Mouse (Mus musculus) heart, embryonic 14.5 days (tissue): ENCODE measurements around the gene Syngr2. TPM values are rescaled to one million over a fixed set of nuclear protein-coding genes. Genes with fewer than 3 reads are reported as not detected.

Source experiments
- ATAC-seq: fragments of 200-750 bp; cut with Nextera tagmentation; 2 replicates; pipeline ENCODE4 v1.8.0; 2017; ENCODE audit warnings: low read depth, moderate TSS enrichment; ENCODE audit not compliant: insufficient number of reproducible peaks, insufficient read depth, low FRiP score
- H3K27ac ChIP-seq, 2 experiments: fragments of 200-500 bp in 1 of 2; fragments of 300-500 bp in 1 of 2; sonication (generic) in 1 of 2; replicated peaks in 1 of 2; 2 replicates each; pipeline ENCODE4 v1.5.1; 2012 to 2014; ENCODE audit warnings: low read depth in 2 of 2, low read length in 2 of 2, control low read depth in 1 of 2, mild to moderate bottlenecking in 1 of 2, mixed read lengths in 1 of 2; ENCODE audit not compliant: control insufficient read depth in 1 of 2, insufficient read depth in 1 of 2
- H3K27me3 ChIP-seq: fragments of 300-500 bp; sonication (generic); 2 replicates; pipeline ENCODE4 v1.6.1; 2014; ENCODE audit warnings: mild to moderate bottlenecking, low read length, control low read depth; ENCODE audit not compliant: control insufficient read depth, insufficient read depth
- H3K36me3 ChIP-seq: fragments of 300-500 bp; sonication (generic); 2 replicates; pipeline ENCODE4 v1.6.1; 2014; ENCODE audit warnings: mild to moderate bottlenecking, control low read depth, low read length, mixed read lengths; ENCODE audit not compliant: control insufficient read depth, insufficient read depth
- H3K4me1 ChIP-seq, 2 experiments: fragments of 200-500 bp in 1 of 2; fragments of 300-500 bp in 1 of 2; sonication (generic) in 1 of 2; 2 replicates each; pipeline ENCODE4 v1.6.1; 2012 to 2014; ENCODE audit warnings: low read length in 2 of 2, control low read depth in 1 of 2, mixed read lengths in 1 of 2; ENCODE audit not compliant: control insufficient read depth in 2 of 2, insufficient read depth in 2 of 2
- H3K4me2 ChIP-seq: fragments of 300-500 bp; sonication (generic); 2 replicates; pipeline ENCODE4 v1.6.1; 2014; ENCODE audit warnings: mild to moderate bottlenecking, low read length
- H3K4me3 ChIP-seq, 2 experiments: fragments of 200-500 bp in 1 of 2; fragments of 300-500 bp in 1 of 2; sonication (generic) in 1 of 2; 2 replicates each; pipeline ENCODE4 v1.5.1; 2012 to 2014; ENCODE audit warnings: low read length in 2 of 2, mild to moderate bottlenecking in 2 of 2, control low read depth in 1 of 2, low read depth in 1 of 2, moderate library complexity in 1 of 2; ENCODE audit not compliant: control insufficient read depth in 1 of 2, insufficient read depth in 1 of 2
- H3K9ac ChIP-seq: fragments of 300-500 bp; sonication (generic); 2 replicates; pipeline ENCODE4 v1.6.1; 2014; ENCODE audit warnings: mild to moderate bottlenecking, low read length
- H3K9me3 ChIP-seq: fragments of 300-500 bp; sonication (generic); 2 replicates; pipeline ENCODE4 v1.6.1; 2016; ENCODE audit warnings: low read length, control low read depth; ENCODE audit not compliant: control insufficient read depth
- WGBS: fragments of 180-500 bp; shearing (Covaris S2); extraction: QIAGEN DNeasy Blood & Tissue Kit; methylation state at CpG from one replicate; pipeline ENCODE4 v1.1.7; 2014; 5-methylcytosine and 5-hydroxymethylcytosine counted together
- polyA plus RNA-seq: library from polyadenylated mRNA; unstranded; fragments of >200 nt; fragmentation: Nextera tagmentation; extraction: Ambion mirVana; gene quantifications from 2 replicates; pipeline ENCODE4 v1.2.1, GENCODE M21; 2014

Syngr2 gene
- polyA plus RNA-seq, 1 experiment from 2014 or later, result 102 TPM

DNA sequence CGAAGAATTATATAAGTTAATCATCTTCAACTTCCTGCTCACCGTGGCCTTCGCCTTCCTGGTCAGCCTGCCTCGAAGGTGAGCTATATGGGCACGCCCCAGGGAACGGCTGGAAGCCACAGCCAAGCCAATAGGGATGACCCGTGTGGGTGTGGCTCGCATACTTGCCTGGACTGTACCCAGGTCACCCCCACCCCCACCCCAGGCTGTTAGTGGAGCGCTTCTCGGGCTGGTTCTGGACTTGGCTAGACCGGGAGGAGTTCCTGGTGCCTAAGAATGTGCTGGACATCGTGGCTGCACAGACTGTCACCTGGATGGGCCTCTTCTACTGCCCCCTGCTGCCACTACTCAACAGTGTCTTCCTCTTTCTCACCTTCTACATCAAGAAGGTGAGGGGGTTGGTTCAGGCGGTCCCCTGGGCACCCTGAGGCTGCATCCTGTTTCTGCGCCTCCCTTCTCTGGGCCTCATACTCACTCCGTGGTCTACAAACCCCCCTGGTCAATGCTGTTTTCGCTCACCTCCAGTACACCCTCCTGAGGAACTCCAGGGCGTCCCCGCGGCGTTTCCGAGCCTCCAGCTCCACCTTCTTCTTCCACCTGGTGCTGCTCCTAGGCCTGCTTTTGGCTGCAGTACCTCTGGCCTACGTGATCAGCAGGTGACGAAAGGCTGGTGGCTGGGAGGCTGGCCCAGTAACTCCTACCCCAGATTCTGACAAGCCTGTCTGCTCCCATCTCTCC is 18.6 kb upstream of the Syngr2 start:
- no peak overlapping the region for H3K27ac ChIP-seq
- peaks cover 5 to 10% of the 10 kb centered on the region in 2 experiments; a peak in 3 of 4 replicates for H3K4me1 ChIP-seq
- H3K36me3 ChIP-seq, result no peaks in the 10 kb centered on the region
- peak overlapping the region; percentile 54 for H3K4me2 ChIP-seq
- H3K27me3 ChIP-seq, result peaks cover 5% of the 10 kb centered on the region; the same call in 1 of the 2 replicates
- 29% methylated on average over 23 of the region's 23 CpGs for WGBS
- H3K9ac ChIP-seq, result no peak overlapping the region
- H3K4me3 ChIP-seq, result peak overlapping the region in 1 of 2 experiments; percentile 10; a peak in 2 of 4 replicates
- peak; percentile 40; the same call in 1 of the 2 replicates for ATAC-seq
- no peaks in the 10 kb centered on the region for H3K9me3 ChIP-seq

DNA sequence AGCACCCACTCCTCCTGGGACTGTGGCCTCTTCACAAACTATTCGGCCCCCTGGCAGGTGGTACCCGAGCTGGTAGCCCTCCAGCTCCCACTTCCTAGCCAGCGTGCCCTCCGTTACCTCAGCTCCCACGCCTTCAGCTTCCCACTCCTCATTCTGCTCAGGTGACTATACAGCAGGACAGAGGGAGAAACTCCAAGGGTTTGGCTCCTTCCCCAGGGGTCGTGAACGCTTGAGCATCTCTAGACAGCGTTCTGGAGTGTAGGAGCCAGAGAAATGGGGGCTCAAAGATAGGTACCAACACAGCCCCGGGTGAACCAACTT is 18.1 kb upstream of the Syngr2 start:
- Histone ChIP-seq H3K27me3 (peaks cover 5% of the 10 kb centered on the region; the same call in 1 of the 2 replicates), H3K4me3 (no peak overlapping the region), H3K27ac (no peak overlapping the region), H3K36me3 (no peaks in the 10 kb centered on the region), H3K4me1 (peaks cover 5 to 10% of the 10 kb centered on the region in 2 experiments; a peak in 3 of 4 replicates), H3K4me2 (no peak overlapping the region), H3K9ac (no peak overlapping the region), H3K9me3 (no peaks in the 10 kb centered on the region)
- 82% methylated on average over 9 of the region's 9 CpGs for WGBS
- no peak for ATAC-seq

GRCm38 (mm10) chr11:117792281-117792888 is 17.1 kb upstream of the Syngr2 start:
- Histone ChIP-seq H3K4me1 (peaks cover 5 to 10% of the 10 kb centered on the region in 2 experiments; a peak in 3 of 4 replicates), H3K9ac (no peak overlapping the region), H3K4me3 (peak overlapping the region; percentile 22 to 24), H3K4me2 (peak overlapping the region; percentile 52), H3K27me3 (peaks cover 5% of the 10 kb centered on the region; the same call in 1 of the 2 replicates), H3K9me3 (no peaks in the 10 kb centered on the region), H3K36me3 (no peaks in the 10 kb centered on the region), H3K27ac (no peak overlapping the region)
- ATAC-seq, result peak; percentile 67
- 9% methylated on average over 22 of the region's 22 CpGs for WGBS

- Histone ChIP-seq H3K36me3 (no peaks in the 10 kb centered on the region), H3K9me3 (no peaks in the 10 kb centered on the region), H3K9ac (no peak overlapping the region), H3K4me3 (no peak overlapping the region), H3K27me3 (peaks cover 5% of the 10 kb centered on the region; the same call in 1 of the 2 replicates), H3K27ac (no peak overlapping the region), H3K4me2 (no peak overlapping the region), H3K4me1 (peaks cover 12 to 20% of the 10 kb centered on the region in 2 experiments)
- 63% methylated on average over 4 of the region's 4 CpGs for whole genome bisulfite sequencing
- ATAC-seq, result no peak
Measured at GRCm38 (mm10) chr11:117794035-117794551, 15.4 kb upstream of the Syngr2 start.

DNA sequence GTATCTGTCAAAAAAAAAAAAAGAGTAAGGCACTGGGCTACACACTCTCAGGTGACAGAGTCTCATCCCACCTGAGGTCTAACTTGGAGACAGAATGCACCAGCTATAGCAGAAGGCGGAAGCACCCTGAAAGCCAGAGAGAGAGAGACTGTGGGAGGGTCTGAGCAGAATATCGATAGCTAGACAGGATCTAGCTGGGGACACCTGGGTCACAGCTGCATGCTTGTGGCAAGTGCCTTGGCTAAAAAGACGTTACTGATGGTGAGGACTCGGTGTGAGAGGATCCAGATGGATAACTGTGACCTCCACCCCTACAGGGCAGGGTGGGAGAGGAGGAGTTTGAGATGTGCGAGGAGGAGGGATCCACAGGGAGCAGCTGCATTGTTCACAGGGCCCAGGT is 12.5 kb upstream of the Syngr2 start:
- H3K27me3 ChIP-seq, result no peaks in the 10 kb centered on the region
- no peak for ATAC-seq
- H3K4me1 ChIP-seq, result peaks cover 13% of the 10 kb centered on the region in 2 experiments
- no peaks in the 10 kb centered on the region for H3K36me3 ChIP-seq
- WGBS, result 50% methylated on average over 5 of the region's 5 CpGs
- H3K4me3 ChIP-seq, result no peak overlapping the region
- H3K27ac ChIP-seq, result no peak overlapping the region
- no peaks in the 10 kb centered on the region for H3K9me3 ChIP-seq
- H3K4me2 ChIP-seq, result no peak overlapping the region
- H3K9ac ChIP-seq, result no peak overlapping the region

- no peak within 1 kb of the TSS for H3K4me2 ChIP-seq
- no peaks in the 10 kb centered on the region for H3K36me3 ChIP-seq
- no peak within 1 kb of the TSS for H3K4me3 ChIP-seq
- peaks cover 7 to 12% of the 10 kb centered on the region in 2 experiments for H3K4me1 ChIP-seq
- H3K27me3 ChIP-seq, result no peaks in the 10 kb centered on the region
- ATAC-seq, result no peak
- no peaks in the 10 kb centered on the region for H3K9me3 ChIP-seq
- H3K9ac ChIP-seq, result no peak within 1 kb of the TSS
- 38% methylated on average over 9 of the region's 9 CpGs for WGBS
- no peak within 1 kb of the TSS for H3K27ac ChIP-seq
Measured at GRCm38 (mm10) chr11:117797511-117798159, 11.8 kb upstream of the Syngr2 start, which contains the start of gene 6030468B19Rik. 6030468B19Rik (plus strand) TSS chr11:117797660.

DNA sequence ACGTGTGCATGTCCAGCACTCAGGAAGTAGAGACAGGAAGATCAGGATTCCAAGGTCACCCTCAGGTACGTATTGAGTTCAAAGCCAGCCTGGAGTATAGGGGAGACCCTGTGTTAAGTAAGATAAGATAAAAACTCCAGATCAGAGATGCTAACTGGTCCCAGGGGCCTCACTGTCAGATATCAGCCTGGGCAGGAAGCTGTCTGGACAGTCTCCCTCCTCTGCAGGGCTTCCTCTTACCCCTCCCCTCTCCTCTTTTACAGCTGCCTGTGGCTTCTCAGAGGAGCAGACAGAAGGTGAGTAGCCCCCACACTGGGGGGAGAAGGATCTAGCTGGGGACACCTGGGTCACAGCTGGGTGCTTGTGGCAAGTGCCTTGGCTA is 11.3 kb upstream of the Syngr2 start:
- 8% methylated on average over 2 of the region's 2 CpGs for WGBS

More for the DNA sequence above, 11.3 kb upstream of the Syngr2 start:
- ATAC-seq, result no peak
- H3K4me2 ChIP-seq, result no peak overlapping the region
- no peak overlapping the region for H3K4me3 ChIP-seq
- no peak overlapping the region for H3K27ac ChIP-seq
- H3K27me3 ChIP-seq, result no peaks in the 10 kb centered on the region
- peaks cover 7 to 11% of the 10 kb centered on the region in 2 experiments; a peak in 3 of 4 replicates for H3K4me1 ChIP-seq
- H3K9me3 ChIP-seq, result no peaks in the 10 kb centered on the region
- no peaks in the 10 kb centered on the region for H3K36me3 ChIP-seq
- no peak overlapping the region for H3K9ac ChIP-seq
